Mouse (Mus musculus): ENCODE results near the gene Gm14408. TPM values are rescaled to one million over a fixed set of nuclear protein-coding genes. Genes with fewer than 3 reads are reported as not detected.
"Not testable (repeated sequence)": the region's sequence is repeated elsewhere in the genome, so short reads cannot be mapped to it uniquely, and the experiment has no call there.

The Gm14408 gene
- not detected for polyA plus RNA-seq (2017; shearing (Covaris generic))

GRCm38 (mm10) chr2:176830840-176831239 is at the start of gene Gm14408:
Gm14408 (plus strand) TSS chr2:176831140.
- not testable (repeated sequence) for ATAC-seq

GRCm38 (mm10) chr2:176798312-176798711 is 32.6 kb upstream of the Gm14408 start, which contains the start of gene Gm14295:
Gm14295 (plus strand) TSS chr2:176798612.
- not testable (repeated sequence) for ATAC-seq

GRCm38 (mm10) chr2:176798785-176799184 is 32.2 kb upstream of the Gm14408 start:
- ATAC-seq = not testable (repeated sequence)

Other genes with a start within 250 kb of the Gm14408 start
- gene Gm14308, start 194.8 kb upstream of the Gm14408 start, polyA plus RNA-seq (2017; shearing (Covaris generic)) = 1 to 10 TPM; 1.6 to 6.9 TPM
- 1 to 10 TPM; 7.4 to 7.6 TPM for gene Zfp973, start 160.6 kb upstream of the Gm14408 start, polyA plus RNA-seq (2017; shearing (Covaris generic))
- 10 to 100 TPM; 10.6 to 12.9 TPM for gene Gm14305, start 122.8 kb upstream of the Gm14408 start, polyA plus RNA-seq (2017; shearing (Covaris generic))
- gene Gm14295, start 32.5 kb upstream of the Gm14408 start, polyA plus RNA-seq (2017; shearing (Covaris generic)) = 1 to 10 TPM; 2.6 to 8.0 TPM
- gene Gm14296, start 96.7 kb downstream of the Gm14408 start, polyA plus RNA-seq (2017; shearing (Covaris generic)) = 1 to 10 TPM; 5.3 to 6.7 TPM
- 1 to 10 TPM in 1 of 2 experiments, under 1 TPM in 1; 0.50 to 1.4 TPM for gene Gm14419, start 169.8 kb downstream of the Gm14408 start, polyA plus RNA-seq (2017; shearing (Covaris generic))
- gene Gm14401, start 243.2 kb downstream of the Gm14408 start, polyA plus RNA-seq (2017; shearing (Covaris generic)) = not detected

Measured in activated CD4-positive, CD25-positive, alpha-beta regulatory T cell, adult 4 months (primary cell).